Mouse (Mus musculus): ENCODE measurements around the gene Car9.
"Not testable (repeated sequence)": the region's sequence is repeated elsewhere in the genome, so short reads cannot be mapped to it uniquely, and the experiment has no call there.

Gene Car9

DNA sequence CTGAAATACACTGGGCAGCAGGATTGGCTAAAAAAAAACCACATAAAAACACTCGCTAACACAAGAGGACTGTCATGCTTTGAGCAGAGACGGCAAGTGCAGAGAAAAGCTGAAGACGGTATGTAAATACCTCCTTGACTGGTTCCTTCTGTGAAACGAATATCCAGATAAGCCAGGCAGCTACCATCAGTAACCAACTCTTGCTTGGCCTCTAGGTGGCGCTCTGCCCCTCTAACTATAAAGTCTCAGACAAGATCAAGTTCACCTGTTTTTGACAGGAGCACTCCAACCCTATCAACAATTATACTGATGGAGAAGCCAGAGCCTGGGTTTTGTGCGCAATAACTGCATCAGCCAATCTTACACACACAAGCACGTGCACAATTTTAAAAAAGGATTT lies 23.8 kb downstream of the Car9 start:
- DNase-seq, result peak; percentile 68

DNA sequence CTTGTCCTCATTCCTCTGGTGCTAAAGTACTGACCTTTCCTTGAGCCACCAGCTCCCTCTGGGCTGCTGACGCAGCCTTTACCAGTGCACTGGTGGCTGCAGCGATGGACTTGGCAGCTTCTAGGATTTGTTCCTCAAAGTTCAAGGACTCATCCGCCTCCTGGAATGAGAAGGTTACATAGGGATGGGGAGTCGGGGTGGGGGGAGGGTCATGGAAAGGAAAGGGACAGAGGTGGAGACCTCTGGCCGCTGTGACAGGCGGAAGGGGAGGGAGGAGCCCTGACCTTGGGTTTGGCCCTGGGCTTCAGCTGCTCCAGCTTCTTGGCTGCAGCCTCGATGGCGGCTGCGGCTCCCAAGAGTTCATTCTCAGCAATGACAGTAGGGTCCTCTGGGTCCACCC lies 26.5 kb downstream of the Car9 start:
- DNase-seq, result no peak

DNA sequence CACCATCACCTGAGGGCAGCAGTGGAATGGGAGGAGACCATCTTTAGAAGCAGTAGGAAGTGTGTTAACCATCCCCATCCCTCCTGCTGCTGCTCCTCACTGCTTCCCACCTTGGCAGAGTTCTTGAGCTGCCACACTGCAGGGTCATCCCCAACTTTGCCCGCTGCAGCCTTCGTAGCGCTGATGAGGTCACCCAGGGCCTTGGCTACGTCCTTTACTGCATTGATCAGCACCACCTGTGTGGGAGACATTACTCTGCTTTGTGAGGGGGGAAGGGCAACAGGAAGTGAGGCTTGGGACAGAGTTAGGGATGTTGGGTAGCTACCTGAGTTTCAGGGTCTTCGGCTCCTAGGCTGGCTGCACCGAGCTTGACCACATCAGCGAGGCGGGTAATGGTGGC lies 28.9 kb downstream of the Car9 start:
- no peak for DNase-seq

DNA sequence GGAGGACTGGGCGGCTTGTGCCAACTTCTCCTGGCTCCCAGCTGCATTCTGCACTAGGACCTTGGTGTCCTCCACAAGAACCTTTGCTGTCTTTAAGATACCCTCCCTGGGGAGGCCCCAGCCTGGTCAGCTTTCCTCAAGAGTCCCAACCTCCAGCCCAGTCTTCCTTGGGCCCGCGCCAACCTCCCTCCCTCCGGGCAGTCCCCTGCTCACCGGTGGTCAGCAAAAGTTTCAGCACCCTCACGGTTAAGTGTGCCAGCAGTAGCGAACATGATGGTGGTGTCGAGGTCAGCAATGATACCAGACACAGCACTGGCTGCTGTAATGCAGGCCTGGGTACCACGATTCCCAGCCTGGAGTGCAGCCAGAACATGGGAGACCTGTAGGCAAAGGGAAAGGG lies 29.3 kb downstream of the Car9 start:
- no peak for DNase-seq

DNA sequence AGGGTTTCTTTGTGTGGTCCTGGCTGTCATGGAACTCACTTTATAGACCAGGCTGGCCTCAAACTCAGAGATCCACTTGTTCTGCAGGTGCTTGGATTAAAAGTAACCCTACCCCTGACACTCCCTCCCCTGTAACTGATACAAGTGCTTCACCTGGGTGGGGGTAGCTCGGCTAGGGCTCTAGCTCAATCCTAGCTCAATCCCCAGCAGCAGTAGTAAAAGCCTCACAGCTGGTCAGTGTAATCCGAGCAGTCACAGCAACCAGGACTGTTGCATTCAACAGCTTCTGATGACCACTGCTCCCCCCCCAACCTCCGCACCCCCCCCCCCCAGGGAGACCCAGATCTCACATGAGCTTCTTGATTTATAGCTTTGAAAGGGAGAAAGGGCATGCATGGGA lies 35.3 kb downstream of the Car9 start:
- DNase-seq, result no peak

DNA sequence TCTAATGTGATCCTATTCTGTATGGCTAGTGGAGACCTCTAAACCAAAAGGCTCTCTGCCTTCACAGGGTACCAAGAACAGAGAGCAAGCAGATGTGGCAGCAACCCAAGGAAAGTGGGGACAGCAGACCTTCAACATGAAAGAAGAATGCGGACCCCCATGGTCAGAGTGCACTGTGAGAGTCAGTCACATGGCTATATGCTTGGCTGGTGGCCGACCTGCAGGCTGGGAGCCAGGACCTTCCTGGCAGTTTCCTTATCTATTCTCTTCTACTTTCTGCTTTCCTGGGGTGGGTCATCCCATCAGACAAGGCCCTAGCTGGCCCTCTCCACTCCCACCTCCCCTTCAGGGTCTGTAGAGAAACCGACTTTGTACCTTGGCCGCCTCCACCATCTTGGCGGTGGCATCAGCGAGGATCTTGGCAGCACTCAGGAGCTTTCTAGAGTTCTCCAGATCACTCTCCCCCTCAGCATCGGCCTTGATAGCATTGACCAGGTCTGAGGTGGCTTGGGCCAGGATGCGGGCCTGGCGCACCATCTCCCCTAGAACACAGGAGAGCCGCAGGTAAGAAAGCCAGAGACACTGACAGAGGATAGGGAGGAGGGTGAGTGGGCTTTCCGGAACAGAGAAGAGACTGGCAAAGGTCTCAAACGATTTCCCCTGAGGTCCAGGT lies 39.7 kb downstream of the Car9 start:
- DNase-seq, result no peak

DNA sequence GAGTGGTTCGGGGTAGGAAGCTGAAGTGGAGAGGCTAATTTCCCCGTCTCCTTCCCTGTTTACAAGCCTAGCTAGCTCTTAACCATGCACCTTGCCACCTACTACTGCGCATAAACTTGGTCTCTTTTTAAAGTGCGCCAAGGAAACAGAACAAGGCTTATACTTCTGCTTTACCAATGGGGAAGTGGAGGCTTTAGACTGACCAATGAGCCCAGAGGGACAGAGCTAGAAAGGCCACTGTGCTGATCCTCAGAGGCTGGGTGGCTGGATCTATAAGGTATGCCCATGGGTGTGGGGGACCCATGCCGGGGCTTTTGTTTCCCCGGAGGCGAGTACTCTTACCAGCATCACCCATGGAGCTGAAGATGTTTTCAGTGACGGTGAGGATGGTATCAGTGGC lies 40.4 kb downstream of the Car9 start:
- DNase-seq, result no peak

DNA sequence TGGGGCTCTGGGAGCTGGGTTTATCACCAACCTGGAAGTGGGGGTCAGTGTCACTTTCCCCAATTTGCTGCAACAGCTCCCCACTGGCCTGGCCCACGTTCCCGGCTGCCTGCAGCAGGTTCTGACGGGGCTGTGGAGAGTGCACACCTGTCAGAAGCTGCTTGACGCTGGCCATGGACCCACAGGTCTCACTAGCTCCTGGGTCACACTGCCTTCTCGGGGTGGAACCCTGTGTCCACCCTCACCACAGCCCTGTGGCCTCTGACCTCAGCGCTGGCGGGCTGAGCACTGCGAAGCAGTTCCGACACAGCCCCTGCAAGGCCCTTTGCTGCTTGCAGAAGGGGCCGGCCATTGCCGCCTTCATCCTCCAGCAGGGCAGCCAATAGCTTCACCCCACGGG lies 42.3 kb downstream of the Car9 start:
- DNase-seq, result no peak

DNA sequence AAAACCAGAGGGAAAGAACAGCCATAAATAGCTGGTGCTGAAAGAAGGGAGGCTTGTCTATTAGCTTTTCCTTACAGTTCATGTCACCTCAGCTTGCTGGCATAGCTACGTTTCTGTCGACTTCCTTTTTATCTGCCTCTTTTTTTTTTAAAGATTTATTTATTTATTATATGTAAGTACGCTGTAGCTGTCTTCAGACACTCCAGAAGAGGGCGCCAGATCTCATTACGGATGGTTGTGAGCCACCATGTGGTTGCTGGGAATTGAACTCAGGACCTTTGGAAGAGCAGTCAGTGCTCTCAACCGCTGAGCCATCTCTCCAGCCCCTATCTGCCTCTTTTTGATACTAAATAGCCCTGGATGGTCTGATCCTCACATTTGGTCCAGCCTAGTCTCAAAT lies 45.1 kb downstream of the Car9 start:
- not testable (repeated sequence) for DNase-seq

DNA sequence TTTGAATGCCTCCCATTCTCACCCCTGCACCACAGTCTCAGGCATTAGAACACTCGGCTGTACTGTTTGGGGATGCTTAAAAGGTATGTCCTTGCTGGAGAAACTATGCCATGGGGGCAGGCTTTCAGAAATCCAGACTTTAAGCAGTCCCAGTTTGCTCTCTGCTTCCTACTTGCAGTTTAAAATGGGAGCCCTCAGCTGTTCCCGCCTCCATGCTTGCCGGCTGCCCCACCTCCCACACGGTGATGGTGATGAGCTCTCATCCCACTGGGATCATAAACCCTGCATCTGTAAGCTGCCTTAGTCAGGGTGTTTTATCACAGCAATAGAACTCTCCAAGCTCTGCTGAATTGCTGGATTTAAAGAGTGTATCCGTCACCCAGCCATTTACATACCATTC lies 45.7 kb downstream of the Car9 start:
- no peak for DNase-seq

DNA sequence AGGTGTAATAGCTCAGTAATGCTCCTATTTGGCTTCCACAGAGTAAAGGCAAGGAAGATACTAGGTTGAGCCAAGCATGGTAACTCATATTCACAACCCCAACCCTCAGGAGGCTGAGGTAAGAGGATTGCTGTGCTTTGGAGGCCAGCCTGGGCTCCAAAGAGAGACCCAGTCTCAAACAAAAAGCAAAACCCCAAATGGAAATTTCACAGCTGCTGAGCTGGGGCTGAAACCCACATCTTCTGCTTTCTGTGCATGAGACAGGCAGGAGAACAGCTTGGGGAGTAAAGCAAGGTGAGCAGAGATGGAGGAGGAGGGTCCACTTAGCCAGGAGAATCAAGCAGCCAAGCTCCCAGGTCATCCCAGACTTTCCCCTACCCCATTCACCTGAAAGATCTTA lies 47.1 kb downstream of the Car9 start:
- DNase-seq, result no peak

DNA sequence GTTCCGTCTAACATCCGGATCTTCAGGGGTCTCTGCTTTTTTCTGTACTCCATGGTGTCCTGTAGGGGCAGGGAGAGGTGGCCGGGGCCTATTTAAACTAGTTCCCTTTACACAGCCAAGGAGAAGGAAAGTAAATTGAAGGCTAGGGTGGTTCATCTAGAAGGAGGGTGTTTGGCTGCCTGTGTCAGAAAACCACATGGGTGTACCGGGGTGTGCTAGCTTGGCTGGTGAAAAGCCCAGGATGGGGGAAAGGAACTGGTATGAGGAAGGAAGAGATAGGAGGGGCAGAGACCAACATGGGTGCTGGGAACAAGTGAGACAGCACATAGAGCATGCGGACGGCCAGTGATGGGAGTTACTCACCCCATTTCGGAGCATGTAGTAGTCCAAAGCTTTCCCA lies 49.2 kb downstream of the Car9 start:
- no peak for DNase-seq

DNA sequence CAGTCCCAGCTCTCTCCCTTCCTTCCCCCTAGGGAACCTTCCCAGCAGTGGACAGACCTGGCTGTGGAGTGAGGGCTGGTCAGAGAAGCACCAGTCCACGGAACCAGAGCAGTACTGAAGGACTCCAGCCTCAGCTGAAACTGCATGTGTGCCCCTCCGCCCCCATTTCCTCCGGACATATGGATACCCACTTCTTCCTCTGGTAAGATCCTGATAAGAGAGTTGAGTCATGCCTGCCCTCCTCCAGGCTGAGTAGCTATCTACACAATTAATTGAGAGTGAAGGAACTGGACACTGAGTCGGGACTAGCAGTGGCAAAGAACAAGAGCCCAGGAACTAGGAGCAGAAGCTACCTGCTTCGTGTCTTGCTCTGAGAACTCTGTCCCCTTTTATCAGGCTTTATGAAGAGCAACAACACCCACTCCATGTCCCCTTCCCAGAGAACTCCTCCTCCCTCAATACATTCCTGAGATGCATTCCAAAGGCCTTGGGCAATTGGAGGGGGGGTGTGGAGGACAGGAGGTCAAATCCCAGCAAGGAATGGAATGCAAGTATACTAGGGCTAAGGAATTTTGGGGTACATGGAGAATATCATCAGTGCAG lies 51.4 kb downstream of the Car9 start:
- no peak for DNase-seq

DNA sequence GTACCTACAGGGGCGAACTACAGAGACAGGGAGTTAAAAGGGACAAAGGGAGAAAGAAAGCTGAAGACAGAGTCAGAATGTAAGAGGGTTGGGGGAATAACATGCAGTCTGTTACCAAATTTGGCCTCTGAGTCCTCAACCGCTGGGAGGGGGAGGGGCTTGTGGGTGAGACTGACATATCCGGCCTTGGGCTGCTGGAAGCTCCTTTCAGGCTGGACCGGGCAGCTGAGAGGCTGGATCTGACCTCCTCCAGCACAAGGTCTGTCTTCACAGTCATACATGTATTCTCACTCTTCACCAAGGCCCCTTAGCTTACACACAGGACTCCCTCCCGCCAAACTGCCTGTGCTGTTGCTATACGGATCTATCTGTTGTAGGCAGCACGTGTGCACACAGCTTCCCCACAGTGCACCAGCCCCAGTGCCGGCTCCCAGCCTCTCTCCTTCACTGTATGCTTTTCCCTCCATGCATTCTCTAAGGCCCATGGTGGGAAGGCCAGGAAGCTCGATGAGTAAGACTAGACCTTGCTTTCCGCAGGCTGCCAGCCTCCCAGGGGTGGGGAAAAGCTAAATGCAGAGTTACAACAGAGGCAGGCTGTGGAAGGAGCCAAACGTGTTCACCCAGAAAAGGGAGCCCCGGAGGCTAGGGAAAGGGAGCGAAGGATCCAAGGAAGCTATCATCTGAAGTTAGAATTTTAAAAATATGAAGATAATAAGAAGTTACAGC lies 52.0 kb downstream of the Car9 start:
- no peak for DNase-seq

DNA sequence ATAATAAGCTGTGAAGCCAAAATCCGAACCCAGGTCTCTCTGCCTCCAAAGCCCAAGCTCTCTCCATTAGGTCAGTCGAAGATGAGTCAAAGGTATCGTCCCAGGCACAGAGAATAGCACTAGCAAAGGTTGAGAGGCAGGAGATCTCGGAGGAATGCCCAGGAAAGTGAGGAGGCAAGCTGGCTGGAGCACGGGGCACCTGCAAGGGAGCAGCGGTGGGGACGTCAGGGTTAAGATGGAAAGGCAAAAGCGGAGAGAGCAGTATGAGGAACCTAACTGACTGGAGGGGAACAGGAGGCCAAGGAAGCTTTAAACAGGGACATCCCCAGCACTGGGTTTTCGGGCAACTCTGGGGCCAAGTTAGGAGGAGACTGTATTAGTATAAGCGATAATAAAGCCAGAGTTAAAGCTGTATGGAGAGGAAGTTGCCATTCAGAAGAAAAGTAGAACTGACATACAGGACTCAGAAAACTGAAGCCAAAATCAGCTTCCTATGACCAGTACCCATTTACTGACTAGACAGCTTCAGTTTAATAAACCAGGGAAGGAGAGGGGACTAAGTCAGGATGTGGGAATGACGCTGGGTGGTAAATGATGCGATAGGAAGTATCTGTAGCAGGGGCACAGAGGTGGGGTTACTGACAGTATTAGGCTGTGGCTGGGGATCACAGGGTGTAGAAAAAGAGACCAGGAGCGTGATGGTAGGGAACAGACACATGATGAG lies 52.9 kb downstream of the Car9 start:
- DNase-seq, result no peak

DNA sequence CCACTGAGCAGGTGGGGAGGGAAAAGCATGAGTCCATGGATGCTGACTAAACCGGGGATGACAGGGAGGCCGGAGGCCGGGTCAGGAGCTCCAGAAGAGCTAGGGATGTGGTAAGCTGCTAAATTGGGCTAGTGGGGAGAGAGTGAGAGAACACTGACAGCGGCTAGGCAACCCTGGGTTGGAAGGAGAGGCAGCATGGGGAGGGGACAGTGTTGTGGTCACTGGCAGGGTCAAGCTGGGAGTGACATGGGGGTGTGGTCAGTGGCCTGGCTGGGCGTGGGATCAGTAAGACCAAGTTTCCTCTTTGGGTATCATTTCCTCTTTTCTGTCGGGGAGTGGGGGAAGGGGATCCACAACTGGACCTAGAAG lies 53.5 kb downstream of the Car9 start:
- DNase-seq, result no peak

DNA sequence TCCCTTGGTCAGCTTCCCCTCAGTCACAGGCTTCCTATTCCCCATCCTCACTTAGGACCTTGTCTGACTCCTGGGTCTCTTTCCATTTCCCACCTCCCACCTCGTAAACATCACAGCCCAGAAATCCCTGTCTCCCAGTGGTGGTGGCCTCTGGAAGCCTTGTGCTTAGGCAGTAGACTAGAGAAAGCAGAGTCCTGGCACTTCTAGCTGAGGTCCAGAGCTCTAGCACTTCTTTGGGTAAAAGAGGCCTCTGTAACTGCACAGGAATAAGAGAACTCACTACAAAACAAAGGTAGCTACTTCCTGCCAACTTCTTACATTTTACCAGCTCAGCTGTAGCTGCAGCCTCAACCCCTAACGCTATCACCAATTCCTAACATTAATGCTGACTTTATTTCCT lies 54.2 kb downstream of the Car9 start:
- no peak for DNase-seq

DNA sequence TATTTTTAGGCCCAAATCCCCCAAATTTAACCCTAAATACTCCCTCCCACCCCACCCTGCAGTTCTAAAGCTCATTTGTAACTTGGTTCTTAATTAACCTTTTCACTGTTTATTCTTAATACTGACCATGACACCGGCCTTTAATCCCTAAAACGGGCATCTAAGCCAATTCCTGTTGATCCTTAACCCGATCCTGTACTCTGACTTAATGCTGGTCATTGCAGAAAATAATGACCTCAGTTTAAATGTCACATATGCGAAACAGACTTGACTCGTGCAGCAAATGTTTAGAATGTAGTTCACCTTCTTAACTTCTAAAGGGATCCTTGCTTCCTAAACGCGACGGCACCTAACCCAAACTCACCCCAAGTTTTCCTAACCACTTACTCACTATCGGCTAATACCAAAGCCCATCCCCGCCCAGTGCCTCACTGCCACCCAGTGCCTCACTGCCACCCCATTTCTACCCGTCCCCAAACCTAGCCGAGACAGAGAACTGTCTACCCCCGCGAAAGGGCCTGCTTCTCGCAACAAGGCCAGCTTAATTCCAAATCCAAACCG lies 54.8 kb downstream of the Car9 start:
- no peak for DNase-seq

DNA sequence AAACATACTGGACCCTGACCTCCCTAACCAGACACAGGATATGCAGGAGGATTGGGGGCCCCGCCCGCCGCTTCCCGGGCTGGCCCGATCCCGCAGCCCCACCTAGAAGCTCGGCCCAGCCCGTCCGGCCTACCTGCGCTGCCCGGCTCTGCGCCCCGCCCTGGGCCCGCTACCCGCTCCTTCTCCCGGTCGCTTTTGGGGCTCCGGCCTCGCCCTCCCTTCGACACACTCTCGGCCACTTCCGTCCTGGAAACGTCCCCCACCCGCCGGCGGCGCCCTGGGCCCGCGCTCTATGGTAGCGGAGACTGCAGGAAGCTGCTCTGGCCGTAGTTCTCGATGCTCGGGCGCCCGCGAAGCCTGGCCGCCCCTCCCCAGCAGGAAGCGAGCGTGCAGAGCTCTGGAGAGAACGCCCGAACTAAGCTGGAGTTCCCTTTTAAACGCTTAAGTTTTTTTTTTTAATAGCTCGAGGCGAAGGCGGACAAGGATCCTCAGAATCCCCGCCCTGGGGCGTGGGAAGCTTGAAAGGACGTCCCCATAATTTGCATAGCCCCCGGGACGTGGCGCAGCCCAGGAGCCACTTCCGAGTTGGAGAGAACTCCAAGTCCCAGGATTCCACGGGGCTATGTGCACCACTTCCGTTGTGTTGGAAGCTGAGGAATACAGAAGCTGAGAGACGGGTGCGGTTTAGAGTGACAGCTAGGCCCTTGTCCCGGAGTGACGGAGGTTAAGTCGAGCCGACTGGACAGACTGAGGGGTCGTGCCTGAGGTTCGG lies 55.4 kb downstream of the Car9 start, which contains the start of the genes Creb3 and Tln1:
Creb3 (plus strand) TSS at position 336 of the 772 bp plus-strand sequence.
Tln1 (minus strand) TSS at position 695 of the 772 bp plus-strand sequence.
- peak; percentile 91 for DNase-seq

DNA sequence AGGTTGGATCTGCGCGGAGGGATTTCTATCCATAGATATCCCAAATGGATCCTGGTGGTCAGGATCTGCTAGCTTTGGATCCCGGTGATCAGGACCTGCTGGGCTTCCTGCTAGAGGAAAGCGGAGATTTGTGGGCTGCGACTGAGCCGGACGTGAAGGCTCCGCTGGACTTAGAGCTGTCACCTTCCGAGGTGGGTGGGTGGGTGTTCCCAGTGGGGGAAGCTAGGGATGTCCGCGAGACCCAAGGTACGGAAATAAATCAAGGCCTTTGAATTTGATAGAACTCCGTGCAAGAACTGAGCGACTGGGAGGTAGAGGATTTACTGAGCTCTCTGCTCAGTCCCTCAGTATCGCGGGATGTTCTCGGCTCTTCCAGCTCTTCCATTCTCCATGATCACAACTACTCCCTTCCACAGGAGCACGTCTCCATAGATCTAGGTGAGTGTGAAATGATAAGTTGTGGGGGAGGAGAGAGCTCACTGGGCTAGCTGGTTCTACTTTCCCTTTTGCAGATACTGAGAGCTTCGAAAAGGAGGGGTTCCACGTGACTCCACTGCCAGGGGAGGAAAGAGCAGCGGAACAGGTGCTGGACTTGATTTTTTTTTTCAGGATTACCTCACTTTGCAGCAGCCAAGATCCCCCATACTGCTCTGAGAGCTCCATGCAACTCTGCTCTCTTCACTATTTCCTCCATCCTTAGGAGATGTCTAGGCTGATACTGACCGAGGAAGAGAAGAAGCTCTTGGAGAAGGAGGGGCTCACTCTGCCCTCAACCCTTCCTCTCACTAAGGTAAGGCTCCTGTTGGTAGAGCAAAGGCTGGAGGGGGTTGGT lies 56.2 kb downstream of the Car9 start:
- no peak for DNase-seq
